Mouse (Mus musculus): ENCODE results near the gene Prdx1. TPM values are rescaled to one million over a fixed set of nuclear protein-coding genes. Genes with fewer than 3 reads are reported as not detected.

Gene Prdx1
- 378 and 430 TPM in 2 replicates for polyA plus RNA-seq (2014; fragmentation: Nextera tagmentation; extraction: Ambion mirVana)

DNA sequence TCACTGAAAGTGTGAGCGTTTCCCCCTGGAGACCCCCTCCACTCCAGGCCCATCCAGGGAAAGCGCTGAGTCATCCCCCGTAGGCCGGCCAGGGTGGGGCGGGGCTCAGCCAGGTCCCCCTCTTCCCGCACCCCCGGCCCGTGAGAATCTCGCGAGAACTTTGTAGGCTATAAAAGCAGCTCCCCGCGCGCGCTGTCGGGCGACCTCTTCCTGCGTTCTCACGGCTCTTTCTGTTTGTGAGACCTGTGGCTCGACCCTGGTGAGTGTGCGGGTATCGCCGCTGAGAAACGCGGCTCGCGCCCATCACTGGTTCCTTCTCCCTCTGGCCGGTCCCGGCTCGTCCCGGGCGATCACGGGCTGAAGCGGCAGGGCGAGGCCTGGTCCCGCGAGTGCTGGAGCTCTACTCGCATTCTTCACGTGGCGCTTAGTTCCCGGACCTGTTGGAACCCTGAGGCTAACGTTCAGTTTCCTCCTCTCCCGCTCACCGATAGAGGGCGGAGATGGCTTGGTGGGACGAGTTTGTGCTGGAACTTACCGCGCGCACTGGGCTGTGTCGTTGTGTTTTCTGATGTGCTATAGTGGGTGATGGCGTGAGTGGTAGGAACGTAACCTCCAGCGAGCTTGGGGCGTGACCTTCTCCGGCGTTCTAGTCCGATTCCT is at the start of gene Prdx1:
Gene Prdx1, plus strand, starts transcription at position 143 of the 660 bp plus-strand sequence.
- under 1% methylated on average over 56 of the region's 56 CpGs for WGBS
- peak; percentile 96 for ATAC-seq (ENCODE audit: low FRiP score, low TSS enrichment)

DNA sequence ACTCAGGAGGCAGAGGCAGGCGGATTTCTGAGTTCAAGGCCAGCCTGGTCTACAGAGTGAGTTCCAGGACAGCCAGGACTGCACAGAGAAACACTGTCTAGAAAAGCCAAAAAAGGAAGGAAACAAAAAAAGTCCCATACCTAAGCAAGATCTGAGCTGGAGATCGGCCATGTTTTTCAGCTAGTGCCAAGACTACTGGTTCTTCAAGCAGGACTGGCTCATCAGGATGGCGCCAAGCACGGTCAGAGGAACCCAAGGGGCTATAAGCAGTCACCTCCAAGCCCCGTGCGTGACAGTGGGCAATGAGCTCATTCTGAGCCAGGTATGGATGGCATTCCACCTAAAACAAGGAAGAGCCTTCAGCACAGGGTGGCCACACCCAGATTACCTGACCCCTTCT is 46.5 kb upstream of the Prdx1 start:
- WGBS, result 98% methylated on average over 6 of the region's 6 CpGs
- no peak overlapping the region for H3K4me2 ChIP-seq (ENCODE audit: low read length)
- no peak for DNase-seq
- H3K36me3 ChIP-seq (ENCODE audit: control insufficient read depth, insufficient read depth, low read length), result peaks cover 93% of the 10 kb centered on the region
- no peak overlapping the region for H3K27ac ChIP-seq (replicated peaks; ENCODE audit: low read depth, low read length)
- no peak overlapping the region for H3K4me3 ChIP-seq (replicated peaks; ENCODE audit: low read depth, low read length)
- no peaks in the 10 kb centered on the region for H3K4me1 ChIP-seq (ENCODE audit: control insufficient read depth, insufficient read depth, low read length)
- H3K9ac ChIP-seq (replicated peaks; ENCODE audit: low read length), result no peak overlapping the region
- H3K9me3 ChIP-seq (ENCODE audit: control insufficient read depth, low read length), result no peaks in the 10 kb centered on the region
- no peaks in the 10 kb centered on the region for H3K27me3 ChIP-seq (ENCODE audit: control insufficient read depth, insufficient read depth, low read length)
- ATAC-seq (ENCODE audit: low FRiP score, low TSS enrichment), result no peak

More for the DNA sequence above, at the start of gene Prdx1:
- Histone ChIP-seq H3K36me3 (ENCODE audit: control insufficient read depth, insufficient read depth, low read length) (no peaks in the 10 kb centered on the region), H3K4me2 (ENCODE audit: low read length) (peak within 1 kb of the TSS; percentile 73), H3K27ac (replicated peaks; ENCODE audit: low read depth, low read length) (peak within 1 kb of the TSS; percentile 74), H3K4me1 (ENCODE audit: control insufficient read depth, insufficient read depth, low read length) (peaks cover 18% of the 10 kb centered on the region), H3K9ac (replicated peaks; ENCODE audit: low read length) (peak within 1 kb of the TSS; percentile 56), H3K4me3 (replicated peaks; ENCODE audit: low read depth, low read length) (peak within 1 kb of the TSS; percentile 60), H3K9me3 (ENCODE audit: control insufficient read depth, low read length) (no peaks in the 10 kb centered on the region), H3K27me3 (ENCODE audit: control insufficient read depth, insufficient read depth, low read length) (no peaks in the 10 kb centered on the region)
- peak; percentile 92 for DNase-seq

DNA sequence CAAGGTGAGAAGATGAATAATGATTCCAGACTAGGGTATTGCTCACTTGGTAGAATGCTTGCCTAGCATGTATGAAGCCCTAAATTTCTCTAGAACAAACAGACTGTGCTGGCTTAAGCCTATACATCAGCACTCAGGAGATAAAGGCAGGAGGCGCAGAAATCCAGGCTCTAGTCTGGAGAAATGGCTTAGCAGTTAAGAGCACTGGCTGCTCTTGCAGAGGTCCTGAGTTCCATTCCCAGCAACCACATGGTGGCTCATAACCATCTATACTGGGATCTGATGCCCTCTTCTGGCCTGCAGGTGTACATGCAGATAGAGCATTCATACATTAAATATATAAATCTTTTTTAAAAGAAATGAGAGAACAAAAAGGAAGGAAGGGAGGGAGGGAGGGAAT is 43.3 kb upstream of the Prdx1 start:
- Histone ChIP-seq H3K4me2 (ENCODE audit: low read length) (no peak overlapping the region), H3K27ac (replicated peaks; ENCODE audit: low read depth, low read length) (no peak overlapping the region), H3K36me3 (ENCODE audit: control insufficient read depth, insufficient read depth, low read length) (peaks cover 76% of the 10 kb centered on the region), H3K9me3 (ENCODE audit: control insufficient read depth, low read length) (no peaks in the 10 kb centered on the region), H3K27me3 (ENCODE audit: control insufficient read depth, insufficient read depth, low read length) (no peaks in the 10 kb centered on the region), H3K4me1 (ENCODE audit: control insufficient read depth, insufficient read depth, low read length) (no peaks in the 10 kb centered on the region), H3K9ac (replicated peaks; ENCODE audit: low read length) (no peak overlapping the region), H3K4me3 (replicated peaks; ENCODE audit: low read depth, low read length) (no peak overlapping the region)
- DNase-seq (no peak), ATAC-seq (ENCODE audit: low FRiP score, low TSS enrichment) (no peak)
- WGBS, result 97% methylated on average over 1 of the region's 1 CpGs

DNA sequence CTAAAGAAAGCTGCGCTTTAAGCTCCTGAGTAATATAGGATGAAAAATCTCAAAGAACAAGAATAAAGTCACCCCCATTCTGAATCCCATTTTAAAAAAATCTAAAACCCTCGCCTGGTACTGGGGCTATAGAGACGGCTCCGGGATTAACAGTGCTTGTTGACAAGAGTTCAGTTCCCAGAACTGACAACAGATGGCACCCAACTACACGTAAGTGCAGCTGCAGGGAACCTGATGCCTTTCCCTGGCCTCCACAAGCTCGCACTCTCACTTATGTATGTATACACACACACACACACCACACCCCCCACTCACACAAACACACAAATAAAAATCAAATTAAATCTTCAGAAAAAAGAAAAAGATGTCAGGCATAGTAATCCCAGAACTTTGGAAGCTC is 41.0 kb upstream of the Prdx1 start:
- ATAC-seq (ENCODE audit: low FRiP score, low TSS enrichment) (no peak), DNase-seq (peak; percentile 62)
- Histone ChIP-seq H3K9me3 (ENCODE audit: control insufficient read depth, low read length) (no peaks in the 10 kb centered on the region), H3K27me3 (ENCODE audit: control insufficient read depth, insufficient read depth, low read length) (no peaks in the 10 kb centered on the region), H3K36me3 (ENCODE audit: control insufficient read depth, insufficient read depth, low read length) (peaks cover 66% of the 10 kb centered on the region), H3K4me1 (ENCODE audit: control insufficient read depth, insufficient read depth, low read length) (peaks cover 13% of the 10 kb centered on the region; the same call in 1 of the 2 replicates), H3K4me2 (ENCODE audit: low read length) (no peak overlapping the region), H3K27ac (replicated peaks; ENCODE audit: low read depth, low read length) (no peak overlapping the region), H3K9ac (replicated peaks; ENCODE audit: low read length) (no peak overlapping the region), H3K4me3 (replicated peaks; ENCODE audit: low read depth, low read length) (no peak overlapping the region)
- 54% methylated on average over 6 of the region's 6 CpGs for WGBS

DNA sequence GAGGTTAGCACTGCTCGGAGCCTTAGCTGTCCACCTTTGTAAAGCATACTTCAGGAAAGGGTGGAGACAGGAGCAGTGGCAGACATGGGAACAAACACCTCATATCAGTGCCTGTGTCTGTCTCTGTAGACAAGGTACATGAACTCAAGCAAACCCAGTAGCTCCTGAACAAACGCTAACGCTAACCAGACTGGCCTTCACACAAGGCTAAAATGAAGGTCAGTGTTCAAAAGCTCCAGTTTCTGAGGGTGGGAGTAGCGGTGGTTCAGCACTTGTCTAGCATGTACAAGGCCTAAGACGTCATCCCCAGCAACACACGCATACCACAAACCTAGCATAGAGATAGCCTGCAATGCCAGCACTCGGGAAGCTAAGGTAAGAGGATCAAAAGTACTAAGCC is 39.7 kb upstream of the Prdx1 start:
- peaks cover 25% of the 10 kb centered on the region for H3K4me1 ChIP-seq (ENCODE audit: control insufficient read depth, insufficient read depth, low read length)
- H3K9me3 ChIP-seq (ENCODE audit: control insufficient read depth, low read length), result no peaks in the 10 kb centered on the region
- no peaks in the 10 kb centered on the region for H3K27me3 ChIP-seq (ENCODE audit: control insufficient read depth, insufficient read depth, low read length)
- DNase-seq (no peak), ATAC-seq (ENCODE audit: low FRiP score, low TSS enrichment) (no peak)
- H3K27ac ChIP-seq (replicated peaks; ENCODE audit: low read depth, low read length), result no peak overlapping the region
- H3K4me2 ChIP-seq (ENCODE audit: low read length), result no peak overlapping the region
- H3K4me3 ChIP-seq (replicated peaks; ENCODE audit: low read depth, low read length), result no peak overlapping the region
- H3K36me3 ChIP-seq (ENCODE audit: control insufficient read depth, insufficient read depth, low read length), result peaks cover 55% of the 10 kb centered on the region
- WGBS, result 94% methylated on average over 7 of the region's 7 CpGs
- no peak overlapping the region for H3K9ac ChIP-seq (replicated peaks; ENCODE audit: low read length)

DNA sequence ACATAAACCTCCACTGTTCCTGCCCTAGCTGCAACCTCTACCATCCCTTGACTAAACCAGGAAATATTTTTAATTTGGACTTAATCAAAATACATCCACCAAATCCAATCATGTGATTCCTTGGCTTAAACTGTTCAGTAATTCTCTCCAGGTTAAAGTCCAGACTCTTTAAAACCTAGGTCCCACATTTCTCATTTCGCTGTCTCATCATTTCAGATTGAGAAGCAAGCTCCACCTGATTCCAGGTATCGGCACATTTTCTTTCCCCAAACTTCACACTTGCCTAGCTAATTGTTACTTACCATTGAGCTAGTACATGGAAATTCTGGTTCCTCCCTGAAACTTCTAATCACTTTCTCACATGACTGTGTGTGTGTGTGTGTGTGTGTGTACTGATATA is 35.9 kb upstream of the Prdx1 start:
- H3K4me2 ChIP-seq (ENCODE audit: low read length), result peak overlapping the region; percentile 85
- no peaks in the 10 kb centered on the region for H3K9me3 ChIP-seq (ENCODE audit: control insufficient read depth, low read length)
- over 99% methylated on average over 2 of the region's 2 CpGs for WGBS
- H3K9ac ChIP-seq (replicated peaks; ENCODE audit: low read length), result no peak overlapping the region
- H3K27ac ChIP-seq (replicated peaks; ENCODE audit: low read depth, low read length), result no peak overlapping the region
- peaks cover 23% of the 10 kb centered on the region for H3K36me3 ChIP-seq (ENCODE audit: control insufficient read depth, insufficient read depth, low read length)
- H3K27me3 ChIP-seq (ENCODE audit: control insufficient read depth, insufficient read depth, low read length), result no peaks in the 10 kb centered on the region
- peaks cover 25% of the 10 kb centered on the region for H3K4me1 ChIP-seq (ENCODE audit: control insufficient read depth, insufficient read depth, low read length)
- DNase-seq (no peak), ATAC-seq (ENCODE audit: low FRiP score, low TSS enrichment) (no peak)
- H3K4me3 ChIP-seq (replicated peaks; ENCODE audit: low read depth, low read length), result peak overlapping the region; percentile 79; the same call in 1 of the 2 replicates

DNA sequence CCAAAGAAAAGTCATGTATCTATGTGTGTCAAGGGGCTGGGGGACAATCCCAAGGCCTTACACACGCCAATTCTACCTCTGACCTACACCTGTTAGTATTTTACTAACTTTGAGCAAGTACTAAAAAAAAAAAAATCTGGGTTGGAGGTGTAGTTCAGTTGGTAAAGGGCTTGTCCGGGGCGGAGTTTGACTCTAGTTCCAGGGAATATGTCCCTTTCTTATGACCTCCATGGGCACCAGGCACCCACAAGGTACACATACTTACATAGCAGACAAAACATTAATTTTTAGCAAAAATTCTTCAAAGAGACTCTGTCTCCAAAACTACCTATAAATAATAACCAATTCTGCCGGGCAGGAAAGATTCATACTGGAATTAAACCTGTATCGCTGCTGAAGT is 35.0 kb upstream of the Prdx1 start:
- Histone ChIP-seq H3K9ac (replicated peaks; ENCODE audit: low read length) (peak overlapping the region; percentile 73), H3K27me3 (ENCODE audit: control insufficient read depth, insufficient read depth, low read length) (no peaks in the 10 kb centered on the region), H3K4me3 (replicated peaks; ENCODE audit: low read depth, low read length) (peak overlapping the region; percentile 79), H3K4me1 (ENCODE audit: control insufficient read depth, insufficient read depth, low read length) (peaks cover 25% of the 10 kb centered on the region), H3K4me2 (ENCODE audit: low read length) (peak overlapping the region; percentile 85), H3K9me3 (ENCODE audit: control insufficient read depth, low read length) (no peaks in the 10 kb centered on the region), H3K36me3 (ENCODE audit: control insufficient read depth, insufficient read depth, low read length) (peaks cover 14% of the 10 kb centered on the region), H3K27ac (replicated peaks; ENCODE audit: low read depth, low read length) (0 out of 2 replicates have a peak overlapping the region, but pooled peaks have one; percentile 79)
- WGBS, result 48% methylated on average over 5 of the region's 5 CpGs
- no peak for ATAC-seq (ENCODE audit: low FRiP score, low TSS enrichment)
- no peak for DNase-seq

DNA sequence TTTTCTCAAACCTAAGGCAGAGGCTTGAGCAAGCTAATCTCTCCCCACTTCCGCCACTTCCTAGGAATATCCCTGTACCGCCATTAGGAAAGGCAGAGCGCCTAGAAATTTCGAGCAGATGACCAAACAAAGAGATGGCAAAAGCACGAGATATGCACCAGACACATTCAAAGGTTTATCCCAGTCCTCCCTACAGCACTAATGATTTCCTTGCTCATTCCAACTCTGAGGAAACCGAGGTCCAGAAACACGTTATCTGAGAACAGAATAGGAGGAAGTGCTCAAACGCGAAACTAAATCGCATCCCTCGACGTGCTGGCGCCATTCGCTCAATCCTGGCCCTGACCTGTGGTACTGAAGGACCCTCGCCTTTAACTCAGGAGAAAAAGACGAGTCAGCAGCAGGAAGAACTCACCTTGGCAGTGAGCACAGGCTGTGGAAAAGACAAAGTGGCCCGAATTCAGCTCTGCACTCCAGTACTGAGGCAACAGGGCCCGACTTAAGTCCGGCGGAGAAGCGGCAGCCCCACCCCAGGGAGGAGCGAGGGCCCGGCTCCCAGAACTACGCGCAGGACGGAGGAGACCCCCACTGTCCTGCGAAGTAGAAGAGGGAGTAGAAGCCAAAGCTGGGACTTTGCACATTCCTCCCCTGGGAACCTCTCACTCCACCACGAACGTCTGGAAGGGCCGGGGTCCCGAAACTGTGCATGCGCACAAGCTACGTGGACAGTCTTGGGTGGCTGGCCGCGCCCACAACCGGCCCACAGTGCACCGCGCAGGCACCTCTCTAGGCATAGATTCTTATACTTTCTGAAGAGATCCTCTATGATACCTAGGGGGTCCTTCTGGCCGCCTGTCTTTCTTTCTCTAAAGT is 34.2 kb upstream of the Prdx1 start, which contains the start of gene Akr1a1:
Gene Akr1a1, minus strand, starts transcription at position 757 of the 873 bp plus-strand sequence.
- Histone ChIP-seq H3K4me3 (replicated peaks; ENCODE audit: low read depth, low read length) (peak within 1 kb of the TSS; percentile 79), H3K9me3 (ENCODE audit: control insufficient read depth, low read length) (no peaks in the 10 kb centered on the region), H3K36me3 (ENCODE audit: control insufficient read depth, insufficient read depth, low read length) (peaks cover 12% of the 10 kb centered on the region), H3K4me2 (ENCODE audit: low read length) (peak within 1 kb of the TSS; percentile 85), H3K27me3 (ENCODE audit: control insufficient read depth, insufficient read depth, low read length) (no peaks in the 10 kb centered on the region), H3K4me1 (ENCODE audit: control insufficient read depth, insufficient read depth, low read length) (peaks cover 25% of the 10 kb centered on the region), H3K27ac (replicated peaks; ENCODE audit: low read depth, low read length) (peak within 1 kb of the TSS; percentile 79), H3K9ac (replicated peaks; ENCODE audit: low read length) (peak within 1 kb of the TSS; percentile 73)
- ATAC-seq (ENCODE audit: low FRiP score, low TSS enrichment) (peak; percentile 99), DNase-seq (peak; percentile 96)
- under 1% methylated on average over 39 of the region's 39 CpGs for WGBS
